24 mouse cellular contexts compared by ENCODE assay signal in the genomic region with DNA sequence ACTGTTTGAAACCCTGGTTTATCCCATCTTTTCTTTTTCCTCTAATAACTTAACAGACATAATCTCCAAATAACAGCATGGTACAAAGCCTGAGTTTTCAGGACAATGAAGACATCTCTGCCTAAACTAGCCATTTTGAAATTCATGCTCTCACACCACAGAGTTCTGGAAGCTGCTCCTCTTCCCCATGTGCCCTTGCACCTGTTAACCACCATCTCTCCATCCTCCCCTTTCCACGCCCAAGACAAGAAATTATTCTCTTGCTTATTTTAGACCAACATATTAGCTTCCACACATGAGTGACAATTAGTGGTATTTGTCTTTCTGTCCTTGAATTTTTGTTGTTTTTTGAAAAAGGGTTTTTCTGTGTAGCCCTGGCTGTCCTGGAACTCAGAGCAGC.
"Had no signal": no experiment of that assay in that cellular context is flagged by ENCODE, and none has a peak within 500 bp of the region (broad histone marks: within the 10 kb centered on the region; RNA-seq: fewer than 3 reads in every experiment).

No protein-coding gene starts in this region.

- ATAC-seq: hindbrain, embryonic 16.5 days; inflammation-experienced regulatory T-cells, adult 6 months; intestine, embryonic 15.5 days; intestine, postnatal 0 days had no signal

- H3K9ac ChIP-seq: heart, embryonic 12.5 days; hindbrain, embryonic 12.5 days; hindbrain, embryonic 14.5 days; intestine, embryonic 15.5 days; limb, embryonic 12.5 days had no signal

- DNase-seq: gastrocnemius, adult 2 months; gastrocnemius, postnatal 10 days; gastrocnemius, postnatal 25 days; heart, adult 18-20 months; heart, postnatal 10 days; heart, postnatal 4 days; kidney, adult 18-20 months; kidney, adult 8-10 months; kidney, postnatal 10 days; kidney, postnatal 25 days; kidney, postnatal 4 days had no signal

- H3K27me3 ChIP-seq: heart, embryonic 12.5 days; hindbrain, embryonic 12.5 days; intestine, embryonic 15.5 days; limb, embryonic 12.5 days had no signal

- H3K4me1 ChIP-seq: heart, embryonic 10.5 days; heart, embryonic 12.5 days; hindbrain, embryonic 10.5 days; hindbrain, embryonic 12.5 days; intestine, embryonic 15.5 days; limb, embryonic 10.5 days; limb, embryonic 12.5 days had no signal

- H3K4me3 ChIP-seq: gastrocnemius, adult 2 months; heart, embryonic 10.5 days; heart, embryonic 12.5 days; hindbrain, embryonic 10.5 days; hindbrain, embryonic 12.5 days; intestine, embryonic 15.5 days; layer of hippocampus, adult 2 months; left cerebral cortex, adult 2 months; limb, embryonic 10.5 days; limb, embryonic 12.5 days had no signal

- H3K4me2 ChIP-seq: heart, embryonic 12.5 days; hindbrain, embryonic 12.5 days; hindbrain, embryonic 14.5 days; intestine, embryonic 15.5 days; limb, embryonic 12.5 days had no signal

- H3K9me3 ChIP-seq: heart, embryonic 10.5 days; heart, embryonic 12.5 days; hindbrain, embryonic 10.5 days; hindbrain, embryonic 12.5 days; intestine, embryonic 15.5 days; limb, embryonic 10.5 days; limb, embryonic 12.5 days had no signal

- H3K27ac ChIP-seq: gastrocnemius, adult 2 months; heart, embryonic 10.5 days; hindbrain, embryonic 10.5 days; hindbrain, embryonic 12.5 days; hindbrain, embryonic 14.5 days; intestine, embryonic 15.5 days; layer of hippocampus, adult 2 months; left cerebral cortex, adult 2 months; limb, embryonic 10.5 days; limb, embryonic 12.5 days had no signal
